Mouse (Mus musculus): ENCODE results near the gene Chn2. TPM values are rescaled to one million over a fixed set of nuclear protein-coding genes. Genes with fewer than 3 reads are reported as not detected.

The Chn2 gene
- total and polyA plus RNA-seq, 3 experiments: not detected

DNA sequence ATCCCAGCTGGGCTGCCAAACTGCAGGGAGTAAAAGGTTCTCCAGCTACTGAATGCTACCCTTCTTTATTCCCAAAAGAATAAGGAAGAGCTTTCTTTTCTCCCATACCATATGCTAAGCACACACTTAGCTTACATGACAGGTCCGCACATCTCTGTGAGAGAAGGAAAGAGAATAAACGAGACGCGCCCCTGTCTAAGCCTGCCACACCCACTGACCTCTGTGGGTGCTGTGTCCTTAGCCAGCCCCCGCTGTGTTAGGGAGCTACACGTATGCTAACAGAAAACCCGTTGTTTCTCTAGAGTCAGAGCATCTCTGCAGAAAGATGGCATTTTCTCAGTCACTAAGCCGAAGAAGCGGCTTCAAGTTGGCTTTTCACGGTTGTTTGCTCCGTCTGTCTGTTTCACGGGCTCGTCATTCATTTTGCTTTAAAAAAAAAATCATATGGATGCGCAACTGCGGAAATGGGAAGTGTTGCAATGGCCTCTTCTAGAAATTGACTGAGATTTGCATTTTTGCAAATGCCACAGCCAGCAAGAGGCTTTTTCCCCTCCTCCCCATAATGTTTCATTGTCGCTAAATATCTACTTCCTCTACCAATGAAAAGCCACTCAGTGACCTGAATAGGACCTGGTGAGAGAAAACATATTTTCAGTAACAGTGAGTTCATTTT, 30.8 kb upstream of the Chn2 start (continued):
- TF ChIP-seq KAT2A (IDR thresholded peaks at IDR 0.05; ENCODE audit: insufficient replicate concordance, low read length) (no peak), HCFC1 (IDR thresholded peaks at IDR 0.05; ENCODE audit: low read depth, low read length) (no peak), IRF4 (IDR thresholded peaks at IDR 0.05; ENCODE audit: low read depth, low read length) (no peak), PAX5 (IDR thresholded peaks at IDR 0.05; ENCODE audit: low read length) (no peak), MEF2A (IDR thresholded peaks at IDR 0.05; ENCODE audit: borderline replicate concordance, low read depth, low read length) (no peak), TCF12 (IDR thresholded peaks at IDR 0.05; ENCODE audit: low read depth, low read length) (no peak), ETS1 (conservative IDR thresholded peaks at IDR 0.05; ENCODE audit: low read depth, low read length) (0 out of 2 replicates have a peak, but pooled peaks have one; percentile 5), SMC3 (IDR thresholded peaks at IDR 0.05; ENCODE audit: low read depth, low read length) (no peak), JUN (IDR thresholded peaks at IDR 0.05; ENCODE audit: insufficient read depth, low read depth, low read length) (no peak), RAD21 (IDR thresholded peaks at IDR 0.05; ENCODE audit: low read depth, low read length) (no peak)

DNA sequence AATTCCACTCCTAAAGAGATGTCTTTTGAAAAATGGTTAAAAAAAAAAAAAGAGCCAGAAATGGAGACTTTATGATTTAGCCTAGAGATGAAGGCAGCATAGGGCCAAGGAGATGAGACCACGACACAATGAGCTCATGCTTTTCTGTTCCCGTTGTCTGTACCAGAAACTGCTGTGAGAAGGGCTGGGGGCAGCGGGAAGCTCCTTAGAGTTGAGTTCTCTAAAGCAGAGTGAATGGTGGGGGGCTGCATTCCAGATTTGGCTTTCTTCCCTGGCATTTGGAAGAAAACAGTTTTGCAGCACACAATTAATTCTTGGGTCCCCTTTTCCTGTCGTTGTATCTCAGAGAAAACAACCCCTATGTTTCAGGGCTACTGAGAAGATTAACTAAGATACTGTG, 30.1 kb upstream of the Chn2 start:
- Histone ChIP-seq H3K27me3 (replicated peaks) (no peaks in the 10 kb centered on the region), H3K79me2 (replicated peaks; ENCODE audit: control insufficient read depth, extremely low read depth, insufficient read depth, poor library complexity, severe bottlenecking) (no peaks in the 10 kb centered on the region), H3K27ac (ENCODE audit: insufficient read depth, low read depth) (no peak overlapping the region), H3K9ac (ENCODE audit: insufficient read depth, low read depth) (no peak overlapping the region), H3K4me3 (replicated peaks in 1 of 3; ENCODE audit: low read depth in 2 of 3, low read length in 2 of 3, poor library complexity in 1 of 3) (no peak overlapping the region), H3K36me3 (replicated peaks in 1 of 2; ENCODE audit: control insufficient read depth in 1 of 2, insufficient read depth in 1 of 2, low read length in 1 of 2) (no peaks in the 10 kb centered on the region), H3K4me2 (ENCODE audit: insufficient read depth, low read depth, poor library complexity, severe bottlenecking) (no peak overlapping the region), H3K9me3 (replicated peaks; ENCODE audit: low read length) (no peaks in the 10 kb centered on the region), H3K4me1 (ENCODE audit: control insufficient read depth in 1 of 2, insufficient read depth in 2 of 2) (peaks cover 3 to 34% of the 10 kb centered on the region in 2 experiments; a peak in 3 of 4 replicates)
- DNase-seq (ENCODE audit: extremely low read depth): peak; percentile 12
- TF ChIP-seq POLR2AphosphoS2 (IDR thresholded peaks at IDR 0.05; ENCODE audit: low read depth, low read length): no peak
- no peak for TF ChIP-seq KAT2A (IDR thresholded peaks at IDR 0.05; ENCODE audit: insufficient replicate concordance, low read length)
- no peak for TF ChIP-seq CHD2 (IDR thresholded peaks at IDR 0.05; ENCODE audit: low read length)
- no peak for TF ChIP-seq POLR2A (IDR thresholded peaks at IDR 0.05; ENCODE audit: low read depth, low read length)
- TF ChIP-seq E2F4 (IDR thresholded peaks at IDR 0.05; ENCODE audit: insufficient replicate concordance, low read depth, low read length): no peak
- in situ Hi-C loops (cut with MboI; ENCODE audit: low pct_ligation_motif_present, low pct_unique_long_range_greater_than_20kb, low sequenced_read_pairs) (no loop called here), dilution Hi-C loops (cut with MboI; ENCODE audit: extremely low pct_ligation_motif_present, extremely low pct_unique_long_range_greater_than_20kb, low sequenced_read_pairs) (no loop called here)

DNA sequence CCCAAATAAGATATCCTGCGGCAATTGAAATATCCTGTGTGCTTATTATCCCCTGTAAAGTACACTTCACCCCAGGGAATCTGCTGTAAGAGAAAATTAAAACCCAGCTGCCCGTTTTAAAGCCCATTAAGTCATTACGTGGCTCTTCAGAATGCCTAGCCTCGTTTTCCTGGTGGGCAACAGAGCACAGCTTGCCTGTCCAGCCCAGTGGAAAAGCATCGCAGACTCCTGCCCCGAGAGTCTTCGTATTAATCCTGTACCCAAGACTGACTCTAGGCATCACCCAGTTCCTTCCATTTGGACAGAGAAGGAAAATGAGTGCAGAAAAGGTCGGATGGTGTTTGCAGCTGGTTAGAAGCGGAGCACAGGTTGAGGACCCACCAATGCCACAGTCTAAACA, 29.0 kb upstream of the Chn2 start:
- no peak for DNase-seq (ENCODE audit: extremely low read depth)
- no peak overlapping the region for H3K27ac ChIP-seq (ENCODE audit: insufficient read depth, low read depth)
- dilution Hi-C loops (cut with MboI; ENCODE audit: extremely low pct_ligation_motif_present, extremely low pct_unique_long_range_greater_than_20kb, low sequenced_read_pairs): no loop called here
- no peaks in the 10 kb centered on the region for H3K27me3 ChIP-seq (replicated peaks)
- no peaks in the 10 kb centered on the region for H3K9me3 ChIP-seq (replicated peaks; ENCODE audit: low read length)
- H3K36me3 ChIP-seq (replicated peaks in 1 of 2; ENCODE audit: control insufficient read depth in 1 of 2, insufficient read depth in 1 of 2, low read length in 1 of 2): no peaks in the 10 kb centered on the region
- TF ChIP-seq MXI1 (IDR thresholded peaks at IDR 0.05; ENCODE audit: low read depth, low read length) (no peak), SMC3 (IDR thresholded peaks at IDR 0.05; ENCODE audit: low read depth, low read length) (no peak), POLR2A (IDR thresholded peaks at IDR 0.05; ENCODE audit: low read depth, low read length) (no peak), JUND (conservative IDR thresholded peaks at IDR 0.05; ENCODE audit: low read depth, low read length) (no peak), ELF1 (IDR thresholded peaks at IDR 0.05; ENCODE audit: low read depth, low read length) (no peak), JUN (IDR thresholded peaks at IDR 0.05; ENCODE audit: insufficient read depth, low read depth, low read length) (no peak), KAT2A (IDR thresholded peaks at IDR 0.05; ENCODE audit: insufficient replicate concordance, low read length) (no peak), PAX5 (IDR thresholded peaks at IDR 0.05; ENCODE audit: low read length) (no peak), CTCF (conservative IDR thresholded peaks at IDR 0.05 in 1 of 2, IDR thresholded peaks at IDR 0.05 in 1 of 2; ENCODE audit: low read depth in 2 of 2, low read length in 2 of 2) (no peak), UBTF (IDR thresholded peaks at IDR 0.05; ENCODE audit: low read depth, low read length) (no peak), SIN3A (IDR thresholded peaks at IDR 0.05; ENCODE audit: low read length) (no peak), IRF4 (IDR thresholded peaks at IDR 0.05; ENCODE audit: low read depth, low read length) (no peak), USF1 (IDR thresholded peaks at IDR 0.05; ENCODE audit: low read depth, low read length) (no peak)
- peaks cover 3 to 33% of the 10 kb centered on the region in 2 experiments; a peak in 3 of 4 replicates for H3K4me1 ChIP-seq (ENCODE audit: control insufficient read depth in 1 of 2, insufficient read depth in 2 of 2)
- no peaks in the 10 kb centered on the region for H3K79me2 ChIP-seq (replicated peaks; ENCODE audit: control insufficient read depth, extremely low read depth, insufficient read depth, poor library complexity, severe bottlenecking)
- no peak overlapping the region for H3K4me2 ChIP-seq (ENCODE audit: insufficient read depth, low read depth, poor library complexity, severe bottlenecking)
- no peak overlapping the region for H3K4me3 ChIP-seq (replicated peaks in 1 of 3; ENCODE audit: low read depth in 2 of 3, low read length in 2 of 3, poor library complexity in 1 of 3)
- in situ Hi-C loops (cut with MboI; ENCODE audit: low pct_ligation_motif_present, low pct_unique_long_range_greater_than_20kb, low sequenced_read_pairs): no loop called here
- H3K9ac ChIP-seq (ENCODE audit: insufficient read depth, low read depth): no peak overlapping the region
